11 mouse cellular contexts compared by ENCODE assay signal in the genomic region with DNA sequence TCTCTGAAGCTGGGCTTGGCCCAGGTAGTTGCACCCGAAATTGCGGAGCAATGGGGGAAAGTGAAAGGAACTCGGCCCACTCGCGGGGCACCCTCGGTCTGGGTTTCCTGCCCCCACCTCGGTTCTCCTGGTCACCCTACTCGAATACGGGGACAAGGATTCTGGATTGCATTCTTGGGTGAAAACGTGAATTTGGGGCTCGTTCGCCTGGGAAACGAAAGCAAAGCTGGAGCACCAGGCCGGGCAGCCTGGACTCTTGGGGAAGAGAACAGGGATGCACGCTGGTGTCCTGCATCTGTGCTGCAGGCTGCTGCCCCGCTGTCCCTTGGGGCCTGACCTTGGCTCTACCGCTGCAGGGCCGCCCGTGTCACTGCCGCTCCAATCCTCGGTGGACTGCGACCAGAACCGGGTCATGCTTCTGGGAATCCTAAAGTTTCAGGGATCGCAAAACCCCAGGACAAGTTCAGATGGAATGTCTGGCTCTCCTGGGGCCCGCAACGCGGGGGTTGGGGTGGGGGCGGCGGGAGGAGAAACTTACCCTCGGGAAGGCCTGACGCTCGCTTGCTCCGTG. TPM values are rescaled to one million over a fixed set of nuclear protein-coding genes. Genes with fewer than 3 reads are reported as not detected.
DNase-seq lines count a peak whose midpoint lies in the region.
"Had no signal": no experiment of that assay in that cellular context is flagged by ENCODE, and none has a peak within 500 bp of the region (broad histone marks: within the 10 kb centered on the region; RNA-seq: fewer than 3 reads in every experiment).

No protein-coding gene starts in this region.

- DNase-seq in embryo, embryonic 10 days (ENCODE audit: low spot score), result peak; percentile 40
- no peak for DNase-seq in embryo, embryonic 9.5 days (ENCODE audit: extremely low spot score)
- DNase-seq in right cerebral cortex, postnatal 25 days, result peak; percentile 21
- no peak for DNase-seq in right cerebral cortex, postnatal 36 days (ENCODE audit: low spot score in 2 of 2)
- DNase-seq in kidney, postnatal 10 days, result peak; percentile 9
- peak; percentile 13 for DNase-seq in urinary bladder, postnatal 25 days (ENCODE audit: low spot score)
- no peak for DNase-seq in thymus, postnatal 10 days (ENCODE audit: low spot score in 2 of 2)
- no peak for DNase-seq in left cerebral cortex, adult 8-10 months (ENCODE audit: low spot score in 2 of 2)
- DNase-seq: cerebellum, adult 18-20 months; spleen, adult 18-20 months had no signal

RNA-seq across cellular contexts. Expression of a gene that starts 1.2 kb away (rescaled TPM):
- total RNA-seq in left cerebral cortex, adult 8-10 months (2022), result not detected
- total RNA-seq: layer of hippocampus, postnatal 10 days had no signal

Comparison
In these comparisons a context has a peak if more than half of its experiments do, and no peak if none do; other contexts are left out.
1. DNase-seq: peak in embryo, embryonic 10 days (single experiment), right cerebral cortex, postnatal 25 days (single experiment), kidney, postnatal 10 days (single experiment) and urinary bladder, postnatal 25 days (single experiment); none in embryo, embryonic 9.5 days (single experiment), right cerebral cortex, postnatal 36 days (0 of 2), thymus, postnatal 10 days (0 of 2) and left cerebral cortex, adult 8-10 months (0 of 2).